Mouse (Mus musculus): ENCODE data around the gene Thrap3. TPM values are rescaled to one million over a fixed set of nuclear protein-coding genes. Genes with fewer than 3 reads are reported as not detected.

The Thrap3 gene
- polyA plus RNA-seq, 1 experiment from 2014 or later: 244 TPM

GRCm38 (mm10) chr4:126147533-126148160, 54.9 kb downstream of the Thrap3 start, which contains the start of gene Eva1b:
Gene Eva1b, plus strand, starts transcription at chr4:126147744.
- peaks cover 65% of the 10 kb centered on the region for H3K27me3 ChIP-seq (ENCODE audit: low read depth, poor library complexity, severe bottlenecking)
- H3K9me3 ChIP-seq (replicated peaks): no peaks in the 10 kb centered on the region
- H3K4me1 ChIP-seq: peaks cover 47% of the 10 kb centered on the region
- WGBS: 2% methylated on average over 24 of the region's 24 CpGs
- H3K4me3 ChIP-seq: peak within 1 kb of the TSS; percentile 61
- no peaks in the 10 kb centered on the region for H3K36me3 ChIP-seq
- peak within 1 kb of the TSS; percentile 80 for H3K27ac ChIP-seq (replicated peaks)
- peak; percentile 74 for DNase-seq (ENCODE audit: low spot score)

GRCm38 (mm10) chr4:126146974-126147532, 55.5 kb downstream of the Thrap3 start:
- 48% methylated on average over 9 of the region's 9 CpGs for WGBS
- Histone ChIP-seq H3K4me3 (peak overlapping the region; percentile 61; the same call in 1 of the 2 replicates), H3K9me3 (replicated peaks) (no peaks in the 10 kb centered on the region), H3K27ac (replicated peaks) (peak overlapping the region; percentile 65), H3K4me1 (peaks cover 47% of the 10 kb centered on the region), H3K36me3 (no peaks in the 10 kb centered on the region), H3K27me3 (ENCODE audit: low read depth, poor library complexity, severe bottlenecking) (peaks cover 61% of the 10 kb centered on the region)
- no peak for DNase-seq (ENCODE audit: low spot score)

GRCm38 (mm10) chr4:126145396-126145795, 57.2 kb downstream of the Thrap3 start:
- DNase-seq (ENCODE audit: low spot score): no peak
- H3K9me3 ChIP-seq (replicated peaks): no peaks in the 10 kb centered on the region
- WGBS: 66% methylated on average over 4 of the region's 4 CpGs

GRCm38 (mm10) chr4:126141021-126141420, 61.5 kb downstream of the Thrap3 start:
- Histone ChIP-seq H3K4me1 (no peaks in the 10 kb centered on the region), H3K4me3 (no peak overlapping the region), H3K27me3 (ENCODE audit: low read depth, poor library complexity, severe bottlenecking) (0 out of 2 replicates have a peak, but pooled peaks cover 2% of the 10 kb centered on the region), H3K27ac (replicated peaks) (no peak overlapping the region), H3K36me3 (peaks cover 44% of the 10 kb centered on the region), H3K9me3 (replicated peaks) (no peaks in the 10 kb centered on the region)
- 79% methylated on average over 5 of the region's 5 CpGs for WGBS
- DNase-seq (ENCODE audit: low spot score): no peak

More at GRCm38 (mm10) chr4:126145396-126145795, 57.2 kb downstream of the Thrap3 start:
- Histone ChIP-seq H3K27me3 (ENCODE audit: low read depth, poor library complexity, severe bottlenecking) (peaks cover 44% of the 10 kb centered on the region), H3K4me3 (no peak overlapping the region), H3K27ac (replicated peaks) (no peak overlapping the region), H3K4me1 (peaks cover 38% of the 10 kb centered on the region), H3K36me3 (peaks cover 2% of the 10 kb centered on the region)

GRCm38 (mm10) chr4:126137773-126138172, 64.8 kb downstream of the Thrap3 start:
- Histone ChIP-seq H3K27ac (replicated peaks) (no peak overlapping the region), H3K4me3 (no peak overlapping the region), H3K9me3 (replicated peaks) (no peaks in the 10 kb centered on the region), H3K4me1 (no peaks in the 10 kb centered on the region; the same call in 1 of the 2 replicates), H3K27me3 (ENCODE audit: low read depth, poor library complexity, severe bottlenecking) (no peaks in the 10 kb centered on the region), H3K36me3 (peaks cover 76% of the 10 kb centered on the region)
- 84% methylated on average over 4 of the region's 4 CpGs for WGBS
- DNase-seq (ENCODE audit: low spot score): no peak

- Histone ChIP-seq H3K27ac (replicated peaks) (no peak overlapping the region), H3K4me3 (no peak overlapping the region), H3K36me3 (peaks cover 88% of the 10 kb centered on the region), H3K27me3 (ENCODE audit: low read depth, poor library complexity, severe bottlenecking) (no peaks in the 10 kb centered on the region), H3K9me3 (replicated peaks) (no peaks in the 10 kb centered on the region), H3K4me1 (peaks cover 13% of the 10 kb centered on the region)
- 93% methylated on average over 4 of the region's 4 CpGs for WGBS
- DNase-seq (ENCODE audit: low spot score): no peak
Measured at GRCm38 (mm10) chr4:126134639-126135038, 67.9 kb downstream of the Thrap3 start.

GRCm38 (mm10) chr4:126134236-126134635, 68.3 kb downstream of the Thrap3 start:
- Histone ChIP-seq H3K27me3 (ENCODE audit: low read depth, poor library complexity, severe bottlenecking) (no peaks in the 10 kb centered on the region), H3K4me3 (no peak overlapping the region), H3K27ac (replicated peaks) (no peak overlapping the region), H3K9me3 (replicated peaks) (no peaks in the 10 kb centered on the region), H3K4me1 (peaks cover 13% of the 10 kb centered on the region), H3K36me3 (peaks cover 88% of the 10 kb centered on the region)
- DNase-seq (ENCODE audit: low spot score): no peak
- WGBS: 95% methylated on average over 4 of the region's 4 CpGs

GRCm38 (mm10) chr4:126132636-126133264, 69.8 kb downstream of the Thrap3 start:
- H3K9me3 ChIP-seq (replicated peaks): no peaks in the 10 kb centered on the region
- peak overlapping the region; percentile 49; the same call in 1 of the 2 replicates for H3K27ac ChIP-seq (replicated peaks)
- peaks cover 88% of the 10 kb centered on the region for H3K36me3 ChIP-seq
- DNase-seq (ENCODE audit: low spot score): no peak
- no peak overlapping the region for H3K4me3 ChIP-seq
- no peaks in the 10 kb centered on the region for H3K27me3 ChIP-seq (ENCODE audit: low read depth, poor library complexity, severe bottlenecking)
- H3K4me1 ChIP-seq: peaks cover 13% of the 10 kb centered on the region
- 80% methylated on average over 6 of the region's 6 CpGs for WGBS

- no peaks in the 10 kb centered on the region for H3K27me3 ChIP-seq (ENCODE audit: low read depth, poor library complexity, severe bottlenecking)
- H3K9me3 ChIP-seq (replicated peaks): no peaks in the 10 kb centered on the region
- peaks cover 18% of the 10 kb centered on the region for H3K4me1 ChIP-seq
- WGBS: 57% methylated on average over 10 of the region's 10 CpGs
- peak; percentile 36 for DNase-seq (ENCODE audit: low spot score)
- H3K4me3 ChIP-seq: no peak overlapping the region
- peaks cover 87% of the 10 kb centered on the region for H3K36me3 ChIP-seq
- H3K27ac ChIP-seq (replicated peaks): no peak overlapping the region
Measured at GRCm38 (mm10) chr4:126131290-126132121, 71.1 kb downstream of the Thrap3 start.

GRCm38 (mm10) chr4:126130502-126130901, 72.1 kb downstream of the Thrap3 start:
- H3K27me3 ChIP-seq (ENCODE audit: low read depth, poor library complexity, severe bottlenecking): no peaks in the 10 kb centered on the region
- H3K4me1 ChIP-seq: peaks cover 19% of the 10 kb centered on the region
- no peak for DNase-seq (ENCODE audit: low spot score)
- H3K36me3 ChIP-seq: peaks cover 86% of the 10 kb centered on the region
- WGBS: 77% methylated on average over 11 of the region's 11 CpGs
- H3K27ac ChIP-seq (replicated peaks): no peak overlapping the region
- no peak overlapping the region for H3K4me3 ChIP-seq
- no peaks in the 10 kb centered on the region for H3K9me3 ChIP-seq (replicated peaks)

- Histone ChIP-seq H3K9me3 (replicated peaks) (peaks cover 12% of the 10 kb centered on the region), H3K27ac (replicated peaks) (no peak overlapping the region), H3K4me1 (peaks cover 9% of the 10 kb centered on the region), H3K4me3 (no peak overlapping the region), H3K36me3 (peaks cover 75% of the 10 kb centered on the region), H3K27me3 (ENCODE audit: low read depth, poor library complexity, severe bottlenecking) (no peaks in the 10 kb centered on the region)
- no peak for DNase-seq (ENCODE audit: low spot score)
- WGBS: 92% methylated on average over 10 of the region's 10 CpGs
Measured at GRCm38 (mm10) chr4:126123309-126124040, 79.1 kb downstream of the Thrap3 start.

GRCm38 (mm10) chr4:126120506-126120905, 82.1 kb downstream of the Thrap3 start:
- WGBS: 93% methylated on average over 2 of the region's 2 CpGs
- H3K36me3 ChIP-seq: peaks cover 51% of the 10 kb centered on the region

More at GRCm38 (mm10) chr4:126120506-126120905, 82.1 kb downstream of the Thrap3 start:
- no peak for DNase-seq (ENCODE audit: low spot score)
- peaks cover 12% of the 10 kb centered on the region for H3K9me3 ChIP-seq (replicated peaks)
- peaks cover 14% of the 10 kb centered on the region for H3K4me1 ChIP-seq
- H3K27ac ChIP-seq (replicated peaks): no peak overlapping the region
- H3K4me3 ChIP-seq: no peak overlapping the region
- no peaks in the 10 kb centered on the region for H3K27me3 ChIP-seq (ENCODE audit: low read depth, poor library complexity, severe bottlenecking)

Data from midbrain, embryonic 10.5 days (tissue).